Mouse (Mus musculus) T-helper 17 cell (primary cell): ENCODE results near the gene Gm8126.
"Not testable (repeated sequence)": the region's sequence is repeated elsewhere in the genome, so short reads cannot be mapped to it uniquely, and the experiment has no call there.

Experiments
- in situ Hi-C, 2 experiments: fragments of 300-600 bp; cut with MboI, MseI; formaldehyde crosslinking; loops; 1 replicate in 1 of 2; 2 replicates in 1 of 2; pipeline ENCODE4 v1.15.1; 2025; ENCODE audit warnings: high pct_unique_total_duplicates in 2 of 2

Gm8126 gene

DNA sequence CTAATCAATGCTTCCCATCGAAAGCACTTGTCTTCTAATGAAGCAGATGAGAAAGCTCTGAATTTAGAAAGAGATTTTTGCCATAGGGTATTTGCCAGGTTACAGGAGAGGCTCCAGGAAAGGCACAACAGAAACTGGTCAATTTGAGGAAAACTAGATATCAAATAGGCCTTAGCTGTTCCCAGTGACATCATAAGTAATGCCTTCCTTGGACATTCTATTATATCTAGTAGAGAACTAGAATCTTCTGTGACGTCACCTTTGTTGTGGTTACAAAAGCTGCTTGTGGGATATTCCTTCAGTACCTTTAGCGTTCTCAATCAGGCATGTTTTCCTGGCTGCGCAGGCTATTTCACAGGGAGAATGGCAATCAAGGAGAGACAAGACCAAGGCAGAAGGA is at the start of gene Gm8126:
Gm8126 (plus strand) TSS at position 301 of the 400 bp plus-strand sequence.
- in situ Hi-C loops = not testable (repeated sequence)

DNA sequence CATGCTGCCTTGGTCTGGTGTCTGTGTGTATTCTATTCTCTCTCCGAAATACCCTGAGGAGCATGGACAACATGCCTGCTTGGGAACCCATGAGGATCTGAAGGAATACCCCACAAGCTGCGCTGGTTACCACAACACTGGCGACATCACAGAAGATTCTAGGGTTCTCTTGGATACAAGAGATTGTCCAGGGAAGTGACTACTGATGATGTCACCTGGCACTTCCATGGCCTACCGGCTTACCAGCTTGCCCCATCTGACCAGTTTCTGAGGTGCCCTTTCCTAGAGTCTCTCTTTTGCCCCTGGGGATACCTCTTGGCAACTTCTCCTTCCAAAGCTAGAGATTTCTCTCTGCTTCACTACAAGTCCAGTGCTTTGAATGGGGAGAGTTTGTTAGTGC is 23.2 kb upstream of the Gm8126 start, which contains the start of gene Gm8122:
Gm8122 (minus strand) TSS at position 101 of the 400 bp plus-strand sequence.
- in situ Hi-C loops = loop anchor here (5.0 to 10.0 kb wide), 6 partner anchors 1118 to 1910 kb away; partner anchors contain the start of genes Gm7951 (in 1 of the 2) and Gm8232 (in 1 of the 2)

DNA sequence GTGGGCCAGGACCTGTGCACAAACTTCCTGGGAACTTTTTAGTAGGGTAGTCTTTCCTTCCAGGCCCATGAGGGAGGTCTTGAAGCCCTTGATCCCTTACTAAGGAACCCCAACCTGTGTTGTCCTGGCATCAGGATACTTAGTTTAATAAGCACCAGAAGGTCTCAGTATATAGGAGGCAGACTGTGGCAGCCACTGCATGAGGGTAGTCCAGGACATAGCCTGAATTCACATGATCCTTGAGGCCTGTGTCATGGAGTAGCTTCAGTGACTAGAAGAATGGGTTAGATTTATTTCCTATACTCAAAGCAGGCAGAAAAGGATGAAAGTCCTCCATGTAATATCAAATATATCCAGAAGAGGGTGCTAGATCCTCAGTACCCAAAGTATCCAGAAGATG is 20.7 kb upstream of the Gm8126 start:
- in situ Hi-C loops = loop anchor here (5.0 to 10.0 kb wide), 6 partner anchors 1120 to 1913 kb away; partner anchors contain the start of genes Gm7951 (in 1 of the 2) and Gm8232 (in 1 of the 2)

DNA sequence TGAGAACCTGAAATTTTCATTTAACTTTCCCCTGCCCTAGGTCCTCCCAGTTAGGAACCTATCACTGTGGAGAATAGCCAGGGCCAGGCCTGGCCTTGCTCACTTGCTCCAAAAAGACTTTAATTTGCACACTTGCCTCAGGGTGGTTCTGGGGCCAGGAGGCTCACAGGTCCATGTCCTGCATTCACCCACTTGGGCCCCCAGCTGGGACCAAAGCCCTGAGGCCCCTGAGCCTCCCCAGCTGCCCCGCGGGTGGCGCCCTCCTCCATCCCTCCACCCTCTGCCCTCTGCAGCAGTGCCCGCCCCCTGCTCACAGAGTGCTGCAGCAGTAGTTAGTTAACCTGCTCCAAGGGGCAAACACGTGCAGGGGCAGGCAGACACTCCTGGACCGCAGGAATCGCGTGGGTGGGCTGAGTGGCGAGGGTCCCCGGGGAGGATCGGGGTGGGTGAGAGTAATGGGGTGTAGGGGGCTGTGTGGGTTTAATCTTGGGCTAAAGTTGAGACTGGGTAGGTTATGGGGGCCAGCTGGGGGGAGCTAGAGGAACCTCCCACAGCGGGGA is 8.8 kb upstream of the Gm8126 start:
- in situ Hi-C loops = loop anchor here (5.0 kb wide), 2 partner anchors 288 to 1478 kb away; no protein-coding TSS in a partner anchor

DNA sequence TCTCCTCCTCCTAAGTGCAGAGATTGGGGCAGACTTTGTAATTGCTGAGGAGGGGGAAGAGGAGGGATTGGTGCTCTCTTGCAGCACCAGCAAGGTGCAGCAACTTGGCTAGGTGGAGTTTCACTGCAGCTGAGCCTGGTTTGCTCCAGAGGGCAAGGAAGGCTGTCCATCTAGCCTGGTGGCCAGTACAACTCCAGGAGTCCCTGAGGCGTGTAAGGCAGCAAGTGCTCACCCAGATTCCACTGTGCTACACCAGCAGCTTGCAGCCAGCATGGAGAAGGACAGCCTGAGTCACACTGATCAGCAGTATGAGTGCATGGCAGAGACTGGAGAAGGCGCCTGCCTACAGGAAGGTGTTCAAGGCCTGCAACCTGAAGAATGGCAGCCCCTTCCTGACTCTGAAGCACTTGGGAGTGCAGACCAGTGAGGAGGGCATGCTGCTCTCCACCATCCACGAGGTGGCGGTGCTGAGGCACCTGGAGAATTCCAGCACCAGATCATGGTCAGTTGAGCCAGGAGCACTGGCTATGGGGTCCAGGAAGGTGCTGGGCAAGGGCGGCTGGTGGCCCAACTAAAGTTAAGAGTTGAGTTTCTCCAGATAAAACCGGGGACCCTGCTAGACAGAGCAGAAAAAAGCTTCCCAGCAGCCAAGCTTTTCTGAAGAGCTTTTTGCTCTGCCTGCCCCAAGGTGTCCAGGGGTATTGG is 7.7 kb upstream of the Gm8126 start:
- in situ Hi-C loops = loop anchor here (5.0 kb wide), 2 partner anchors 287 to 1477 kb away; no protein-coding TSS in a partner anchor

DNA sequence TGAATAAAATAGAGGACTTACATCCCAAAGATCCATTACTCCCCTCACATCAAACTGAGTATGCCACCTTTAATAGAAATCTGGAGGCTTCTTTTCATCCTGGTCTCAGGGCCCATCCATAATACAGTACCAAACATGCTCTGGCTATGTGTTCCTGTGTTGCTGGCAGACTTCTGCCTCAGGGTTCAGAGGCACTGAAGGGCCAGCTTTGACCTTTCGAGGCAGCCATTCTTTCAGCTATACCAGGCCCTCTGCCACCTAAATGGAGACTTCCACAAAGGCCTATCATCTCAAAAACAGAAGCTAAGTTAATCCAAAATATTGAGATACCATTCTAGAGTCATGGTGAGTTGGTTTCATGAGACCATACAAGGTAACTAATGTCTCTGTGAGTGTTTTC is 1.9 kb upstream of the Gm8126 start:
- in situ Hi-C loops = not testable (repeated sequence)

DNA sequence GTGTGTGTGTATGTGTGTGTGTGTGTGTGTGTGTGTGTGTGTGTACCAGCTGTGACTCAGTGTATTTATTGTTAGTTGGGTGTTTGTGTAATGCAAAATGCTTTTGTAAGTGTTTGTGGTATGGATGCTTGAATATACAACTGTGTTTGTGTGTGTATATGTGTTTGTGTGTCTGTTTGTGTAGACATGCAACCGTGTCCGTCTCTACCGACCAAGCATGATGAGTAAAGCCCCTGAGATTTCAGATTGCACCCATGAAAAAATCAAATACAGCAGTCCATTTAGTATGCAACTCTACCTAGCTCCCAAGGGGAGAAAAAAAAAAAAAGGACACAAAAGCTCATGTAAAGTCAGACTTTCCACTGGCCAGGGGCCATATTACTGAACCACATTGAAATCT is 5.0 kb downstream of the Gm8126 start:
- in situ Hi-C loops = loop anchor here in 1 of 2 experiments (5.0 kb wide), 1 partner anchor 284 kb away; no protein-coding TSS in a partner anchor

DNA sequence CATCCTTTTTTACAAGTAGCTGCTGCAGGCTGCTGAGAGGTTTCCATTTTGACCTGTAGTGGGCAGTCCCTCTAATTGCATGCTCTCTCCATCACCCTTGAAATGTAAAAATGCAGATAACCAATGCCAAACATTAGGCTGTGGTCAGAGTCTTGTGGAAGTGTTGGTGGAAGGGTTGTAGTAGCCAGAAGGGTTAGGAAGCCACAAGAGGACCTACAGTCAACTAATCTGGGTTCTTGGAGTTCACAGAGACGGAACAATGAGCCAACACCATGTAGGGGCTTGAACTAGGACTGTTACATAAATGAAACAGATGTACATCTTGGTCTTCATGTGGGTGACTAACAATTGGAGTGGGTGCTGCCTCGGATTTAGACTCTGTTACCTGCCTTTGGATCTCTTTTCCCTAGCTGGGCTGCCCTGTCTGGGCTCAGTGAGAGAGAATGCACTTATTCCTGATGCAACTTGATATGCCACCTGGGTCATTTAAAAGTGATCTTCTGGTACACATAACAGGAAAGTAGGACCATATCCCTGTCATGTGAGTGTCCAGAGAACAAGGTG is 10.2 kb downstream of the Gm8126 start:
- in situ Hi-C loops = loop anchor here in 1 of 2 experiments (5.0 kb wide), 1 partner anchor 284 kb away; no protein-coding TSS in a partner anchor

DNA sequence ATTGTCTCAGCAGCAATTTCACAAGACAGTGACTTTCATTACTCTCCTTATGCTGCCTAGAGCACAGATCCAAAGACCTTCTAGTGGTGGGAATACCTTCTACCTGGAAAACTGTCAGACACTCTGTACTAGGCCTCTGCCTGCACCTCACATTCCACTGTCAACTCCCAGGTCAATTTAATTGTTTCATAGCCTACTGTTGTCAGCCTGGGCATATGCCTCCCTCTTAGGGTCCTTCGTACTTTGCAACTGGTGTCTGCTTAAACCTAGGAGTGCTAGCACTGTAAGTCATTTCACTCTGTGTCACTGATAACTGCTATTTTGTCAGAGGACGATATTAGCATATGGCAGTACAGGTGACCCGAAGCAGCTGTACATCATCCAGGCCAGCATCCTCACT is 10.8 kb downstream of the Gm8126 start:
- in situ Hi-C loops = loop anchor here in 1 of 2 experiments (5.0 kb wide), 1 partner anchor 283 kb away; no protein-coding TSS in a partner anchor

DNA sequence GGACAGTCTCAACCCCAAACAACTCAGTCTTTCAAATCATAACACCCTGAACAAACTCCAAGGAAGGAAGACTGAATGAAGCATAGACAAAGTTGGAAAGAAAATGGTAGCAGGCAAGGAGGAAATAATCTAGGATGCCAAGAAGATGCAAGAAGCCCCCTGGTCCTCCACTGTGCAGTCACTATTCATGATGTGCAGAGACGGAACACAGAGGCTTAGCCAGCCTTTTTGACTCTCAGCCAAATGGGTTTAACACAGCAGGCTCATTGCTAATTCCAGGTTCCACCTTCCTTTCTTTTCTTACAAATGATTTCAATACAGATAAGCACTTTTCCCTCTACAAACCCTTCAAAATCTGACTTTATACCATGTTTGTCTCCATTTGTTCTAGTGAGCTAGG is 14.7 kb downstream of the Gm8126 start:
- in situ Hi-C loops = loop anchor here in 1 of 2 experiments (10.0 kb wide), 2 partner anchors 62 to 588 kb away; no protein-coding TSS in a partner anchor

DNA sequence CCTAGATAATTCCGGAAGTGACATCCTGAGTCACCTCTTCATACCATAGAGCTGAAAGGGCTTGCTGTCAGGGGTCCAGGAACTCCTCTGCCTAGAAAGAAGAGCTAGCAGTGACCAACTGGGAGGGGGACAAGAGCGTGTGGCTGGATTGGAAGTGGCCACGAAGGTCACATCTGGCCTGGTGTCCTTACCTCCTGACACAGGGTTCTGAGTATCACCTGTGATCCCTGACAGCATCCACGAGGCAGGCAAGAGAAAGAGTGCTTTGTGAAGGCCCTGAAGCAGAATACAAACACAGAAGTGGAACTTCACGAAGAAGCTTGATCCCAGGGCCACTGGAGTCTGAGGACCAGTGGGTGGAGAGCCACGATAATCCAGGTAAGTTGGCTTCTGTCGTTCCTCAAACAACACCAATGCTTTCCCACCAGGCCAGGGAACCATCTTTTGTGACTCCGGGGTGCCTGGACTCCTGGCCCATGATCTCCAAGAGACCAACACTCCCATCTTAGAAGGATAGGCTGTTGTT is 16.6 kb downstream of the Gm8126 start, which contains the start of gene Gm9732:
Gm9732 (plus strand) TSS at position 51 of the 526 bp plus-strand sequence.
- in situ Hi-C loops = loop anchor here (5.0 to 10.0 kb wide), 6 partner anchors 60 to 590 kb away; no protein-coding TSS in a partner anchor

DNA sequence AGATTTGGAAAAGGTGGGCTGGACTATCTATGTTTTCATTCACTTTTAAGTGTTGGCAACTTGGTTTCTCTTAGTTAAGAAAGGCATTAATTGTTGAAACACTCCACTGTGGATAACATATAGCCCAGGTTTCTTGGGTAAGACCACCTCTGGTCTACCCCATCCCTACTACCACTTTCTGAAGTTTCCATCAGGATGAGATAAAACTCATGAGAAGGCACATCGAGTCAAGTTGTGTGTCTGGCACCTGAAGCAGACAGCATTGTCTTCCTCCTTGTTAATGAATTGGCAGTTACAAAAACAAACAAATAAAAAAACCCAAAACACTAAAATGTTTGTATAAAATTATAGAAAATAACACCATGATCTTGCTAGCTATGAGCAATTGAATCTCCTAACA is 17.3 kb downstream of the Gm8126 start:
- in situ Hi-C loops = loop anchor here (5.0 to 10.0 kb wide), 6 partner anchors 59 to 591 kb away; no protein-coding TSS in a partner anchor

DNA sequence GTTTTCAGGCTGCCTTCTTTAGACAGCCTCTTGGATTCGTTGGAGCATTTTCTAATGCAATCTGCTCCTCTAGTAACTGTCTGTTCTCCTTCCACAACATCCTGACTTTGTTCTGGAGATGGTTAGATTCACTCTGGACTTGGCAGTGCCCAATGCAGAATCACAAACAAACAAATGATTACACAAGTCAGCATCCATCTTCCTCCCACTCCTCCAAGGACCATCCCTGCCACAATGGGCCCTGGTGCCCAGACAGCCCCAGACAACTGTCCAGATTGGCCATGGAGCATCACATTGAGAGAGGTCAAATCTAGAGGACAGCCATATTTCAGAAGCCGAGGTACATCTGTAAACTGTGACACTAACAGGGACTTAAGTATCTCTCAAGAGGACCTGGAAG is 19.0 kb downstream of the Gm8126 start:
- in situ Hi-C loops = loop anchor here (5.0 to 10.0 kb wide), 6 partner anchors 57 to 593 kb away; no protein-coding TSS in a partner anchor

DNA sequence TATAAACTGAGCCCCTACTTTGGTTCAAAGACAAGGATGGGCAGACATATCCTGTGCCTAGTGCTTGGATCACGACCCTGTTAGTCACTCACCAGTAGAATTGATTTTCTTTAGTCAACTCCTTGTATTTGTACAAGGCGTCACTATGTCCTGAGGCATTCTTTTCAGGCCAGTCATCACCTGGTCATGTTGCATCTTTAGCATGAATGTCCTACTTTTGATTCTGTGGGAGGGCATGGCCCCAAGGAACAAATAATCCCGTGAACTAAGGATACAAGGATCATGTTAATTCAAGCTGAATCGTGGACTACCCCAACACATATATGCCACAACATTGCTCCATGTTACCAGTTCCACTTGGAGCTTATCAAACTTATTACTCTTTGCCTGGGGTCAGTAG is 19.7 kb downstream of the Gm8126 start:
- in situ Hi-C loops = loop anchor here (5.0 to 10.0 kb wide), 6 partner anchors 57 to 593 kb away; no protein-coding TSS in a partner anchor

DNA sequence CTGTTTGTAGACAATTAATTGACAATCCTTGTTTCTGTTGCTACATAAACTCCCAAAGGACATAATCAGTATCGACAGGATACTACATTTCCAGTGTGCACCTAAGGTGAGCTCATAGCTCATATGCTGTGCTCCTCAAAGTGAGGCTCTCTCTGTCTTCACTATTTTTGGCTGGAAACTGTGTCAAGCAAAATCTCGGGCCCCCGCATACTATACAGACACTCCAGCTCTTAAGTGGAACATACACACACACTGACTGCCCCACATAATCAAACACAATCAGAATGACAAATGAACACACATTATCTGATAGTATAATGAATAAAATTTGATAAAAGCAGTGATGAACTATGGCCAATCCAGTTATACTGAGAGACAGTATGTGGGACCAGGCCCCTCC is 20.2 kb downstream of the Gm8126 start:
- in situ Hi-C loops = loop anchor here (5.0 to 10.0 kb wide), 6 partner anchors 56 to 594 kb away; no protein-coding TSS in a partner anchor

DNA sequence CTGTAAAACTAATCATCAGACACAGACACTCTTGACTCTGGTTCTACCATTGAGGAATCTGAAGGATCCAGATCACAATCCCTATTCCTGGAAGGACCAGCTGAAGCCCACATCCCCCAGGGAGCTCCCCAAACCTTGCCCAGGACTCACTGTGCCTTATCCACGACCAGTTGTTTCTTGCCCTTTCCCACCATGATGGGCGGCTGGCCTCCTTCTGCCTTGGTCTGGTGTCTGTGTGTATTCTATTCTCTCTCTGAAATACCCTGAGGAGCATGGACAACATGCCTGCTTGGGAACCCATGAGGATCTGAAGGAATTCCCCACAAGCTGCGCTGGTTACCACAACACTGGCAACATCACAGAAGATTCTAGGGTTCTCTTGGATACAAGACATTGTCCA is 35.1 kb downstream of the Gm8126 start, which contains the start of gene Gm8127:
Gm8127 (minus strand) TSS at position 330 of the 400 bp plus-strand sequence.
- in situ Hi-C loops = not testable (repeated sequence)
